Mouse (Mus musculus): Measurements from ENCODE around the gene Tmem201. TPM values are rescaled to one million over a fixed set of nuclear protein-coding genes. Genes with fewer than 3 reads are reported as not detected.

Gene Tmem201
- polyA plus RNA-seq, 1 experiment from 2014 or later: 24.6 TPM

DNA sequence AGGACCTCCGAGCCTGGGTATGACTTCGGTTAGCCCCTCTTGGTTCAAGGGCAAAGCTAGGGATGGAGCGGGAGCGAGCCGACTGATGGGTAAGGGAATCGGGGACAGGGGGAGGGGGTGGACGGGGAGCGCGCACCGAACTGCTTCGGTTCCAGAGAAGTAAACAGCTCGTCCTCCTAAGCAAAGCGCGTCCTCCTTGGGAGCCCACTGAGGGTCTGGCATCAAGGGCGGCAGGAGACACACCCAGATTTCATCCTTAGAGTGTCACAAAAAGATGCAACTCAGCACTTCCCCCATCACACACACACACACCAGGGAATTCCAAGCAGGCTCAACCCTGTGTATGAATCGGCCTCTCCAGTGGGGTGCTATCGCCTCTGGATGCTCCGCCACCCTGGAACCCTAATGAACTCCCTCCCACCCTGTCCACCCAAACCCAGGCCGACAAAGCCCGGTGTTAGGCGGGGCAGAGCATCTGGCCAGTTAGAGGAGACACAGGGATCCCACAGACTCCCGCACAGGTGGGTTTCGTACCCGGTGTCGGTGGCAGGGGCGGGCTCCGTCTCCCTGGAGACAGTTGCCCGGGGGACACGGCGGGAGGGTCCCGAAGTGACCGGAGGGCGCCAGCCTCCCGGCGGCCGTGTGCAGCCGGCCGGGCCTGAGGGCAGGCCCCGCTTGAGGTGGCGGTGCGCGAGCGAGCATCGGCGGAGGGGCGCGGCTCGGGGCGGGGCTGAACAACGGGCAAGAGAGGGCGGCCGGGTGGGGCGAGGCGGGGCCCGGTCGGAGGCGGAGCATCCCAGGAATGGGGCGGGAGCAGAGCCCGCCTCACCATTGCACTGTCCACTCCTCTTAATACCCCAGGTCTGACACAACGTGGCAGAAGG is 62.2 kb downstream of the Tmem201 start:
- ATAC-seq (ENCODE audit: insufficient number of reproducible peaks, low FRiP score, low TSS enrichment, low read depth) (peak; percentile 91), DNase-seq (ENCODE audit: low spot score) (peak; percentile 87)
- Histone ChIP-seq H3K4me1 (ENCODE audit: control insufficient read depth, insufficient read depth, low read length) (peaks cover 7% of the 10 kb centered on the region; the same call in 1 of the 2 replicates), H3K9ac (ENCODE audit: low read length) (peak overlapping the region; percentile 69), H3K36me3 (ENCODE audit: control insufficient read depth, insufficient read depth, low read length) (no peaks in the 10 kb centered on the region), H3K27ac (replicated peaks; ENCODE audit: low read depth, low read length) (no peak overlapping the region), H3K4me3 (ENCODE audit: low read depth, low read length) (peak overlapping the region; percentile 63), H3K9me3 (ENCODE audit: control insufficient read depth, low read length) (no peaks in the 10 kb centered on the region), H3K4me2 (ENCODE audit: low read depth, severe bottlenecking) (peak overlapping the region; percentile 98), H3K27me3 (ENCODE audit: control insufficient read depth, insufficient read depth, low read length) (peaks cover 8% of the 10 kb centered on the region; the same call in 1 of the 2 replicates)
- WGBS: 1% methylated on average over 60 of the region's 60 CpGs

DNA sequence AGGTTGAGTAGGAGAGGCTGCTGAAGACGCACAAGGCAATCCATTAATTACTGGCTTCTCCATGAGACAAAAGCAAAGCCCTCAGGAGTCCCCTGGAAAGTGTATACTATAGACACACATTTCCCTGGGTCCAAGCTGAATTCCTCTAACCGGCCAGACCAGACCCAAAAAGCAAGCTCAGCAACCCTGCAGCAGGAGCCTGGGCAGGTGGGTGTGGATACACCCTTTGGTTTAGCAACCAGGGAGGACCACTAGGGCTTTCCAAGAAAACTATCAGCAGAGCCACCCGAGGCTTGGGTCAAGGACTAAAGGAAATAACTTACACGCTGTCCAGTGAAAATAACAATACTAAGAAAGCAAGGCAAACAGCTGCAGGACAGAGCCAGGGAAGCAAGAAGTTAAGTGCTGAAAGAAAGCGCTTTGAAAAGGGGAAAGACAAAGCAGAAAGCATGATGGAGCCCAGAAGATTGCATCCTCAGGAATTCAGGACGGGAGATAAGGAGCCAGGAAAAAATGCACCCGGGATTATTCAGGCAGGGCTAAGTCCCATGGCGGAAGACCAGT is 62.9 kb downstream of the Tmem201 start:
- peak overlapping the region; percentile 98 for H3K4me2 ChIP-seq (ENCODE audit: low read depth, severe bottlenecking)
- peak overlapping the region; percentile 63 for H3K4me3 ChIP-seq (ENCODE audit: low read depth, low read length)
- no peaks in the 10 kb centered on the region for H3K9me3 ChIP-seq (ENCODE audit: control insufficient read depth, low read length)
- DNase-seq (ENCODE audit: low spot score) (no peak), ATAC-seq (ENCODE audit: insufficient number of reproducible peaks, low FRiP score, low TSS enrichment, low read depth) (no peak)
- H3K4me1 ChIP-seq (ENCODE audit: control insufficient read depth, insufficient read depth, low read length): peaks cover 7% of the 10 kb centered on the region; the same call in 1 of the 2 replicates
- no peak overlapping the region for H3K27ac ChIP-seq (replicated peaks; ENCODE audit: low read depth, low read length)
- 16% methylated on average over 8 of the region's 8 CpGs for WGBS
- no peaks in the 10 kb centered on the region for H3K36me3 ChIP-seq (ENCODE audit: control insufficient read depth, insufficient read depth, low read length)
- H3K27me3 ChIP-seq (ENCODE audit: control insufficient read depth, insufficient read depth, low read length): peaks cover 8% of the 10 kb centered on the region; the same call in 1 of the 2 replicates
- peak overlapping the region; percentile 69 for H3K9ac ChIP-seq (ENCODE audit: low read length)

DNA sequence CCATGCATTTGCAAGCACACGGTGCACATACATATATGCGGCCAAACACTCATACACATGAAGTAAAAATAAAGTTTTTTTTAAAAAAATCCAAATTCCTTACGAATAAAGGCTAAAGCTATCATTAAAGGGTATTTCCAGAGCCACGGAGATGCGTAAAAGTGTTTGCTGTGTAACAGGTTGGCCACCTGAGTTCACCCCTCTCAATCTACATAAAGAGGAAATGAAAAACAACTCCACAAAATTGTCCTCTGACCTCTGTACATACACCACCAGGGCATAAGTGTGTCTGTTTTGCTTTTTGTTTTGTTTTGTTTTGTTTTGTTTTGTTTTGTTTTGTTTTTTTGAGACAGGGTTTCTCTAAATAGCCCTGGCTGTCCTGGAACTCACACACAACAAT is 65.1 kb downstream of the Tmem201 start:
- Histone ChIP-seq H3K27me3 (ENCODE audit: control insufficient read depth, insufficient read depth, low read length) (peaks cover 8% of the 10 kb centered on the region; the same call in 1 of the 2 replicates), H3K4me1 (ENCODE audit: control insufficient read depth, insufficient read depth, low read length) (peaks cover 7% of the 10 kb centered on the region; the same call in 1 of the 2 replicates)
- ATAC-seq (ENCODE audit: insufficient number of reproducible peaks, low FRiP score, low TSS enrichment, low read depth): no peak

DNA sequence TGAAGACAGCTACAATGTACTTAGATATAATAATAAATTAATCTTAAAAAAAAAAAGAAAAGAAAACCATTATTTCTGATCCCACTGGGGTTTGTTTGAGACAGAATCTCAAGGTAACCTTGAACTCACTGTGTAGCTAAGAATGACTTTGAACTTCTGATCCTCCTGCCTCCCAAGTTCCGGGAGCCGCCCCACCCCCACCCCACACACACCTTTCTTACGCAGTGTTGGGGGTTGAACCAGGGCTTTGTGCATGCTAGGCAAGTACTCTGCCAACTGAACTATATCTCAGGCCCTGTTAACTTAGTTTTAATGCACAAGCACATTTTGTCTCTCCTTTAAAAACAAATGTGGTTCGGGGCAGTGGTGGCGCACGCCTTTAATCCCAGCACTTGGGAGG is 66.7 kb downstream of the Tmem201 start:
- Histone ChIP-seq H3K27me3 (ENCODE audit: control insufficient read depth, insufficient read depth, low read length) (peaks cover 8% of the 10 kb centered on the region; the same call in 1 of the 2 replicates), H3K4me3 (ENCODE audit: low read depth, low read length) (no peak overlapping the region), H3K4me2 (ENCODE audit: low read depth, severe bottlenecking) (no peak overlapping the region), H3K36me3 (ENCODE audit: control insufficient read depth, insufficient read depth, low read length) (no peaks in the 10 kb centered on the region), H3K9me3 (ENCODE audit: control insufficient read depth, low read length) (no peaks in the 10 kb centered on the region), H3K4me1 (ENCODE audit: control insufficient read depth, insufficient read depth, low read length) (peaks cover 7% of the 10 kb centered on the region; the same call in 1 of the 2 replicates), H3K9ac (ENCODE audit: low read length) (no peak overlapping the region), H3K27ac (replicated peaks; ENCODE audit: low read depth, low read length) (no peak overlapping the region)
- 92% methylated on average over 6 of the region's 6 CpGs for WGBS
- DNase-seq (ENCODE audit: low spot score): no peak
- no peak for ATAC-seq (ENCODE audit: insufficient number of reproducible peaks, low FRiP score, low TSS enrichment, low read depth)

More for the DNA sequence above, 65.1 kb downstream of the Tmem201 start:
- Histone ChIP-seq H3K9me3 (ENCODE audit: control insufficient read depth, low read length) (no peaks in the 10 kb centered on the region), H3K27ac (replicated peaks; ENCODE audit: low read depth, low read length) (no peak overlapping the region), H3K9ac (ENCODE audit: low read length) (no peak overlapping the region), H3K4me3 (ENCODE audit: low read depth, low read length) (no peak overlapping the region), H3K36me3 (ENCODE audit: control insufficient read depth, insufficient read depth, low read length) (no peaks in the 10 kb centered on the region), H3K4me2 (ENCODE audit: low read depth, severe bottlenecking) (no peak overlapping the region)
- 94% methylated on average over 5 of the region's 5 CpGs for WGBS
- no peak for DNase-seq (ENCODE audit: low spot score)

DNA sequence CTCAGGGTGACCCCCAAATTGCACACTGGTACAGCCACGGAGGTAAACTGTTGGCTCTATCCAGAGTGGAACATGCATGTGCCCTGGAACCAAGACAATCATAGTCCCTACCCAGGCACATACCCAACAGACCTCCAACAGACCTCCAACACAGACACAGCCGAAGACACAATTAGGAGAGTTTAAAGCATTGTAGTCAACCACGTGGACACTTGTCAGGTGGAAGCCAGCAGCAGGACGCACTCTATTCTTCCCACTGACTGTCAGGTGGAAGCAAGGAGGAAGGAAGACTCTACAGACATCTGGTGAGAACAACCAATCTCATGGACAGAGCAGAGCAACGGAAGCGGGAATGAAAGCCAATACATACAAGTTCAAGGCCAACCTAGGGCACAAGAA is 72.2 kb downstream of the Tmem201 start:
- Histone ChIP-seq H3K9me3 (ENCODE audit: control insufficient read depth, low read length) (no peaks in the 10 kb centered on the region), H3K27ac (replicated peaks; ENCODE audit: low read depth, low read length) (no peak overlapping the region), H3K4me3 (ENCODE audit: low read depth, low read length) (no peak overlapping the region), H3K27me3 (ENCODE audit: control insufficient read depth, insufficient read depth, low read length) (no peaks in the 10 kb centered on the region), H3K4me2 (ENCODE audit: low read depth, severe bottlenecking) (no peak overlapping the region), H3K9ac (ENCODE audit: low read length) (no peak overlapping the region), H3K4me1 (ENCODE audit: control insufficient read depth, insufficient read depth, low read length) (no peaks in the 10 kb centered on the region), H3K36me3 (ENCODE audit: control insufficient read depth, insufficient read depth, low read length) (no peaks in the 10 kb centered on the region)
- DNase-seq (ENCODE audit: low spot score): no peak
- WGBS: 89% methylated on average over 6 of the region's 6 CpGs
- no peak for ATAC-seq (ENCODE audit: insufficient number of reproducible peaks, low FRiP score, low TSS enrichment, low read depth)

Other genes starting within 250 kb of the Tmem201 start
- gene Ctnnbip1, start 219.8 kb downstream of the Tmem201 start, polyA plus RNA-seq (2014; fragmentation: Nextera tagmentation; extraction: Ambion mirVana): 74.7 and 84.6 TPM in 2 replicates
- gene Clstn1, start 151.6 kb downstream of the Tmem201 start, polyA plus RNA-seq (2014; fragmentation: Nextera tagmentation; extraction: Ambion mirVana): 24.7 and 30.6 TPM in 2 replicates
- 2.7 and 2.9 TPM in 2 replicates for gene Pik3cd, start 35.5 kb downstream of the Tmem201 start, polyA plus RNA-seq (2014; fragmentation: Nextera tagmentation; extraction: Ambion mirVana)
- gene Slc25a33, start 36.2 kb upstream of the Tmem201 start, polyA plus RNA-seq (2014; fragmentation: Nextera tagmentation; extraction: Ambion mirVana): 28.9 and 29.7 TPM in 2 replicates
- gene Spsb1, start 217.0 kb upstream of the Tmem201 start, polyA plus RNA-seq (2014; fragmentation: Nextera tagmentation; extraction: Ambion mirVana): 12.8 and 16.4 TPM in 2 replicates